Mouse (Mus musculus) MEL (cell line): ENCODE measurements around the gene Arhgdia. TPM values are rescaled to one million over a fixed set of nuclear protein-coding genes. Genes with fewer than 3 reads are reported as not detected.

ENCODE experiments used
- DNase-seq: peaks from one replicate; pipeline ENCODE4 v3.0.0; 2011; ENCODE audit warnings: low read depth, low spot score
- H3K27ac ChIP-seq: 2 replicates; pipeline ENCODE4 v1.5.1; 2012; ENCODE audit warnings: low read depth, mild to moderate bottlenecking, control low read depth, low read length, moderate library complexity; ENCODE audit not compliant: control insufficient read depth
- H3K27me3 ChIP-seq, 2 experiments: fragments of 150-350 bp in 1 of 2; sonication (generic) in 1 of 2; 2 replicates each; pipeline ENCODE4 v1.6.1; 2012; ENCODE audit warnings: low read length in 2 of 2, mild to moderate bottlenecking in 2 of 2, improper control_type of control experiment in 1 of 2, moderate library complexity in 1 of 2; ENCODE audit not compliant: insufficient read depth in 2 of 2, control insufficient read depth in 1 of 2
- H3K36me3 ChIP-seq, 2 experiments: 2 replicates each; pipeline ENCODE4 v1.6.1; 2012 to 2014; ENCODE audit warnings: low read length in 2 of 2, improper control_type of control experiment in 1 of 2, inconsistent platforms in 1 of 2, mild to moderate bottlenecking in 1 of 2; ENCODE audit not compliant: insufficient read depth in 2 of 2, control insufficient read depth in 1 of 2
- H3K4me1 ChIP-seq, 2 experiments: fragments of 150-350 bp in 1 of 2; sonication (generic) in 1 of 2; 2 replicates each; pipeline ENCODE4 v1.6.1; 2012; ENCODE audit warnings: low read length in 2 of 2, improper control_type of control experiment in 1 of 2, mild to moderate bottlenecking in 1 of 2; ENCODE audit not compliant: insufficient read depth in 2 of 2, control insufficient read depth in 1 of 2
- H3K4me3 ChIP-seq, 2 experiments: fragments of 150-350 bp in 1 of 2; sonication (generic) in 1 of 2; 2 replicates each; pipeline ENCODE4 v1.5.1; 2012; ENCODE audit warnings: low read depth in 2 of 2, low read length in 2 of 2, mild to moderate bottlenecking in 2 of 2, moderate library complexity in 2 of 2, control low read depth in 1 of 2, improper control_type of control experiment in 1 of 2; ENCODE audit not compliant: control insufficient read depth in 1 of 2, insufficient read depth in 1 of 2
- H3K79me2 ChIP-seq: 2 replicates; pipeline ENCODE4 v1.6.1; 2012; ENCODE audit warnings: mild to moderate bottlenecking, low read length, moderate library complexity; ENCODE audit not compliant: control insufficient read depth, poor library complexity, insufficient read depth
- H3K9ac ChIP-seq: 2 replicates; pipeline ENCODE4 v1.6.1; 2012; ENCODE audit warnings: low read depth, mild to moderate bottlenecking, control low read depth, low read length, moderate library complexity; ENCODE audit not compliant: control insufficient read depth, poor library complexity, severe bottlenecking
- H3K9me3 ChIP-seq: fragments of 150-350 bp; sonication (generic); replicated peaks from 2 replicates; pipeline ENCODE4 v1.6.1; 2012; ENCODE audit warnings: mild to moderate bottlenecking, low read length, improper control_type of control experiment, moderate library complexity; ENCODE audit not compliant: insufficient read depth
- CHD2 ChIP-seq: IDR thresholded peaks from 2 replicates; pipeline ENCODE4 v1.6.1; 2011; ENCODE audit warnings: low read length, improper control_type of control experiment
- E2F4 ChIP-seq: IDR thresholded peaks from 2 replicates; pipeline ENCODE4 v1.6.1; 2011; ENCODE audit warnings: low read depth, low read length, improper control_type of control experiment, borderline replicate concordance
- JUND ChIP-seq: IDR thresholded peaks from 2 replicates; pipeline ENCODE4 v1.6.1; 2011; ENCODE audit warnings: low read depth, mild to moderate bottlenecking, improper control_type of control experiment, low read length
- MAFK ChIP-seq: IDR thresholded peaks from 2 replicates; pipeline ENCODE4 v1.6.1; 2011; ENCODE audit warnings: low read depth, mild to moderate bottlenecking, low read length, improper control_type of control experiment, borderline replicate concordance
- MAZ ChIP-seq: IDR thresholded peaks from 2 replicates; pipeline ENCODE4 v1.6.1; 2012; ENCODE audit warnings: low read depth, mild to moderate bottlenecking, inconsistent platforms, low read length, improper control_type of control experiment
- MEF2A ChIP-seq: IDR thresholded peaks from 2 replicates; pipeline ENCODE4 v1.6.1; 2014; ENCODE audit warnings: low read depth, mild to moderate bottlenecking, inconsistent platforms, low read length, improper control_type of control experiment; ENCODE audit not compliant: poor library complexity, insufficient replicate concordance, severe bottlenecking; ENCODE audit errors: extremely low read depth
- NELFE ChIP-seq: IDR thresholded peaks from 2 replicates; pipeline ENCODE4 v1.6.1; 2011; ENCODE audit warnings: low read depth, low read length, improper control_type of control experiment
- POLR2A ChIP-seq, 2 experiments: IDR thresholded peaks; 2 replicates each; pipeline ENCODE4 v1.6.1; 2011 to 2012; ENCODE audit warnings: low read length in 2 of 2, mild to moderate bottlenecking in 2 of 2, control low read depth in 1 of 2, improper control_type of control experiment in 1 of 2, low read depth in 1 of 2, moderate library complexity in 1 of 2; ENCODE audit not compliant: control insufficient read depth in 1 of 2, insufficient read depth in 1 of 2, poor library complexity in 1 of 2
- POLR2AphosphoS2 ChIP-seq: IDR thresholded peaks from 2 replicates; pipeline ENCODE4 v1.6.1; 2011; ENCODE audit warnings: low read length, improper control_type of control experiment
- POLR2AphosphoS5 ChIP-seq: IDR thresholded peaks from 2 replicates; pipeline ENCODE4 v1.6.1; 2012; ENCODE audit warnings: low read depth, borderline replicate concordance, mild to moderate bottlenecking, inconsistent platforms, low read length, moderate library complexity, mixed read lengths
- RCOR1 ChIP-seq: IDR thresholded peaks from 2 replicates; pipeline ENCODE4 v1.6.1; 2012; ENCODE audit warnings: low read depth, mild to moderate bottlenecking, inconsistent platforms, low read length, improper control_type of control experiment
- SMC3 ChIP-seq: IDR thresholded peaks from 2 replicates; pipeline ENCODE4 v1.6.1; 2011; ENCODE audit warnings: low read depth, low read length, improper control_type of control experiment
- TAL1 ChIP-seq: IDR thresholded peaks from 2 replicates; pipeline ENCODE4 v1.6.1; 2012; ENCODE audit warnings: mild to moderate bottlenecking, inconsistent platforms, low read length, moderate library complexity, mixed read lengths
- TCF12 ChIP-seq: IDR thresholded peaks from 2 replicates; pipeline ENCODE4 v1.6.1; 2014; ENCODE audit warnings: low read depth, mild to moderate bottlenecking, inconsistent platforms, low read length, improper control_type of control experiment, moderate library complexity
- USF1 ChIP-seq: IDR thresholded peaks from 2 replicates; pipeline ENCODE4 v1.6.1; 2014; ENCODE audit warnings: low read depth, mild to moderate bottlenecking, inconsistent platforms, low read length, improper control_type of control experiment, moderate library complexity
- ZC3H11A ChIP-seq: IDR thresholded peaks from 2 replicates; pipeline ENCODE4 v1.6.1; 2012; ENCODE audit warnings: low read depth, mild to moderate bottlenecking, inconsistent platforms, low read length, improper control_type of control experiment
- ZKSCAN1 ChIP-seq: IDR thresholded peaks from 2 replicates; pipeline ENCODE4 v1.6.1; 2012; ENCODE audit warnings: low read depth, mild to moderate bottlenecking, inconsistent platforms, low read length, improper control_type of control experiment, moderate library complexity
- ZMIZ1 ChIP-seq: IDR thresholded peaks from 2 replicates; pipeline ENCODE4 v1.6.1; 2012; ENCODE audit warnings: low read depth, mild to moderate bottlenecking, inconsistent platforms, low read length, improper control_type of control experiment, moderate library complexity
- polyA plus RNA-seq, 2 experiments: library from polyadenylated mRNA; stranded (reverse) in 1 of 2; unstranded in 1 of 2; fragments of >175 nt in 1 of 2; fragments of >200 nt in 1 of 2; gene quantifications; 2 replicates each; pipeline versions ENCODE4 v1.2.1 to v1.2.4; 2012; ENCODE audit warnings: low replicate concordance in 2 of 2, low read depth in 1 of 2; ENCODE audit not compliant: insufficient read length in 2 of 2, insufficient read depth in 1 of 2, missing spikeins in 1 of 2
- total RNA-seq: library from RNA; depleted of rRNA; stranded (reverse); fragments of 300-350 nt; gene quantifications from 2 replicates; pipeline ENCODE4 v1.2.3, GENCODE M21; 2012

Arhgdia gene
- total and polyA plus RNA-seq, 3 experiments: 364 to 821 (median 601) TPM

DNA sequence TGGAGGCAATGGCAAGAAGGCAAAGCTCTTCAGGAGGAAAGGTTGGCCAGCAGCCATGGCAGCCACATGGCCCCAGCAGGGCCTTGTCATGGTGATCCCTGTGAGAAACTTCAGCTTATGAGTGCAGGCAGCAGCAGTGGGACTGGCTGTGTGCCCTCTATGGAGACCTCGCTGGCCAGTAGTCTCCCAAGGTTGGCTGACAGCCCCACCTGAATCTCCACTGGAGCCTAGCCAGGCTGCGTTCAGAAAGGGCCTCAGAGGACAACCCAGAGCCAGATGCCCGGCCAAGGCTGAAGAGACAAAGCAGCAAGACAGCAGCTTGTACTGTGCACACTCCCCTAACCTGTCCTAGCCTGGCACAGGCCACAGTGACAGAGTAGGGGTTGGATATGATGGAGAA lies 42.9 kb downstream of the Arhgdia start:
- Histone ChIP-seq H3K9me3 (no peaks in the 10 kb centered on the region), H3K79me2 (no peaks in the 10 kb centered on the region), H3K4me3 (no peak overlapping the region), H3K27me3 (peaks cover 0 to 1% of the 10 kb centered on the region in 2 experiments; a peak in 1 of 4 replicates), H3K4me1 (peaks cover 0 to 10% of the 10 kb centered on the region in 2 experiments; a peak in 1 of 4 replicates), H3K9ac (no peak overlapping the region), H3K27ac (no peak overlapping the region), H3K36me3 (no peaks in the 10 kb centered on the region)
- DNase-seq: no peak
- TF ChIP-seq MAZ (no peak), POLR2A (IDR thresholded peaks at IDR 0.05; ENCODE audit: control insufficient read depth in 1 of 2, insufficient read depth in 1 of 2, low read depth in 1 of 2, low read length in 2 of 2, poor library complexity in 1 of 2) (no peak), TAL1 (no peak), POLR2AphosphoS5 (no peak), SMC3 (no peak), MEF2A (no peak), JUND (no peak), TCF12 (no peak), RCOR1 (no peak), POLR2AphosphoS2 (no peak), ZKSCAN1 (no peak), ZMIZ1 (no peak), CHD2 (no peak), MAFK (no peak), NELFE (no peak), USF1 (no peak), E2F4 (no peak), ZC3H11A (no peak)

DNA sequence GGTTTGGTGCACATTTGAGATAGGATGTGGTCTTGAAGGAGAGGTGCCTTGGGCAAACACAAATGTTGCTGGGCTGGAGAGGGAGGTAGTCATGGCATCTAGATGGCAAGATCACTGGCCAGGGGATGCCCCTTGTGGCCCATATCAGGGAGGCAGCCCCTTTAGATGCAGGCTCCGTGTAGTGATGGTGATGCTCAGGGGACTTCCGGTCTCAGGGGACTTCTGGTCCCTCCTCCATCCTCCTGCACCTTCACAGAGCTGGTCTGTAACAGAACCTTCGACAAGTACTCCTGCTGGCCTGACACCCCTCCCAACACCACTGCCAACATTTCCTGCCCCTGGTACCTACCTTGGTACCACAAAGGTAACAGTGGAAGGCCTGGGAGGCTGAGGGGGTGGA lies 45.6 kb downstream of the Arhgdia start:
- H3K9ac ChIP-seq: no peak overlapping the region
- no peaks in the 10 kb centered on the region for H3K79me2 ChIP-seq
- H3K27ac ChIP-seq: no peak overlapping the region
- peaks cover 5 to 10% of the 10 kb centered on the region in 2 experiments; a peak in 2 of 4 replicates for H3K27me3 ChIP-seq
- TF ChIP-seq POLR2AphosphoS2: no peak
- TF ChIP-seq POLR2A (IDR thresholded peaks at IDR 0.05; ENCODE audit: control insufficient read depth in 1 of 2, insufficient read depth in 1 of 2, low read depth in 1 of 2, low read length in 2 of 2, poor library complexity in 1 of 2): 0 out of 4 replicates have a peak, but pooled peaks of 1 of the 2 experiments have one; percentile 18
- H3K4me3 ChIP-seq: no peak overlapping the region
- H3K4me1 ChIP-seq: peaks cover 0 to 10% of the 10 kb centered on the region in 2 experiments; a peak in 1 of 4 replicates
- no peaks in the 10 kb centered on the region for H3K36me3 ChIP-seq
- no peak for DNase-seq
- H3K9me3 ChIP-seq: no peaks in the 10 kb centered on the region
